Mouse (Mus musculus) hematopoietic stem cell, adult 5-6 weeks (primary cell): ENCODE data around the gene Sowaha. TPM values are rescaled to one million over a fixed set of nuclear protein-coding genes. Genes with fewer than 3 reads are reported as not detected.
"Not testable (repeated sequence)": the region's sequence is repeated elsewhere in the genome, so short reads cannot be mapped to it uniquely, and the experiment has no call there.

Experiments used
- ATAC-seq, 2 experiments: fragments of 125-278 bp in 1 of 2; replicated peaks in 1 of 2; 2 replicates each; pipeline ENCODE4 v1.8.0; 2016 to 2017; ENCODE audit warnings: inconsistent platforms in 2 of 2, mild to moderate bottlenecking in 2 of 2, moderate number of reproducible peaks in 2 of 2, low read depth in 1 of 2, moderate TSS enrichment in 1 of 2; ENCODE audit not compliant: low FRiP score in 2 of 2, poor library complexity in 2 of 2, severe bottlenecking in 2 of 2, insufficient read depth in 1 of 2, low TSS enrichment in 1 of 2
- total RNA-seq: library from RNA; stranded (forward); fragments of 172-1452, 232-1000 nt; gene quantifications from 2 replicates; pipeline ENCODE4 v1.2.3, GENCODE M21; 2017

The Sowaha gene
- total RNA-seq, 1 experiment from 2014 or later, result not detected

DNA sequence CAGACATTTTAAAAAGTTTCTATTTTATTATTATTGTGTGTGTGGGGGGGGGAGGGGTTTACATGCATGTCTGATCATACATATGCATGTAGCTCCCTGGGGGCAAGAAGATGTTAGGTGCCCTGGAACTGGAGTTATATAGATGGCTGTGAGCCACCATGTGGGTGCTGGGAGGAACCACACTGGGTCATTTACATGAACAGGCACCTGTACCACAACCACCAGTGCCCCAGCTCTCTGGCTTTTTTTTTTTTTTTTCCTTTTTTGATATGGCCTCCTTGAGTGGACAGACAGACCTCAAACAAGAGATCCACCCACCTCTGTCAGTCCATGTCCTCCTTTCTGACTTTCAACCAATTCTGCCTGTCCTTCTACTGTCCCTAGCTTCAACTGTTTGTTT lies 50.9 kb downstream of the Sowaha start:
- no peak for ATAC-seq

DNA sequence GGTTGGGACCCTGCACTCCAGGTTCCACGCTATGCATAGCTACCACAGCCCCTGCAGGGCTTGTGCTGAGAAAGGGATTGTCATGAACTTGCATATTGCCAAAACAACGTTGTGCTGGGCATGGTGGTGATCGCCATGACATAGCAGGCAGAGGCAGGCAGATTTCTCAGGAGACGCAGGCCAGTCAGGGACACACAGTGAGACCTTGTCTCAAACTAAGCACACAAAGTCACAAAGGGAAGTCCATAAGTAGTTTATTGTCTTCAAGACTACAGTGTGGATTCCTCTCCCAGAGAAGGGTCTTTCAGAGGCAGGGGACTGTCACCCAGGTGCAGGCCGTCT lies 51.4 kb downstream of the Sowaha start:
- no peak for ATAC-seq

DNA sequence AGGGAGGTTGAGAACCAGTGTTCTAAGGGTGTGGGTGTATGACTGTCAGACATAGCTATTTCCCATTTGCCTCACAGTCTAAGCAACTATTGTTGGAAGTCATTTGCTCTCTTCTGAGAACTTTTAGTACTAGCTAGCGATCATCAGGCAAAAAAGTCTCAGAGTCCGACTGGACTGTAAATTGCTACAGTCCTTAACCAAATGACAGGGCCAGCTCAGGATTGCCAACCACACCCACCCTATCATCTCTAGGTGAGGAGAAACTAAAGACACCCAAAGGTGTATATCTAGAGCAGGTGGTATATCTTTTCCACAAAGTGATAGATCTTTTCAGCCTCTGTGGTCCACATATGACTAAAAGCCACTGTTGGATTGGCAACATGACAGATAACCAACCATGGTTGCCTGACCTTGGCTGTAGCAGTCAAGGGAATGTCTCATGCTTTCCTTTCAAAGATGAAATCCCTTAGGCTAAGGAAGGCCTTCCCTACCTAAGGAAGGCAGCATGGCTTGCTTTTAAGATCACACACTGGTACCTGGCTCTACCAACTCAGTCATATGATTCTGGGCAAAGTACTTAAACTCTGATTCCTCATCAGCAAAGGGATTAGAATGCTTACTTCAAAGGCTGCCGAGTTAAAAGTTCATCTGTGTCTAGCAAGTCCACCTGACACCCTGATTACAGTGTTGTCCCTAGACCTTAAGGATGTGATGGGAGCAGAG lies 51.9 kb downstream of the Sowaha start:
- no peak for ATAC-seq

DNA sequence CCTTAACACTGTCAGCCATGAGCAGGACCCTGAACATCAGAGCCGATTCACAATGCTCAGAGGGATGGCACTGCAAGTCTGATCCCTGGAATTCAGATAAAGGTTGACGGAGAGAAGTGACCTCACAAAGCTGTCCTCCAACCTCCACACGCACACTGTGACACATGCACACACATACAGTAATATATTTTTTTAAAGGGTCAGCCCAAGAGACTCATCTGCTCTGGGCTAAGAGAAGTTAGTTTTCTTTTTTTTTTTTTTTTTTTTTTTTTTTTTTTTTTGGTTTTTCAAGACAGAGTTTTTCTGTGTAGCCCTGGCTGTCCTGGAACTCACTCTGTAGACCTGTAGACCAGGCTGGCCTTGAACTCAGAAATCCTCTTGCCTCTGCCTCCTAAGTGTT lies 53.2 kb downstream of the Sowaha start:
- ATAC-seq, result not testable (repeated sequence)

Other genes with a start within 250 kb of the Sowaha start
- gene Hspa4, start 179.8 kb downstream of the Sowaha start, total RNA-seq, result 359 and 408 TPM in 2 replicates
- 5.4 and 9.0 TPM in 2 replicates for gene Zcchc10, start 155.6 kb downstream of the Sowaha start, total RNA-seq
- gene Aff4, start 129.4 kb downstream of the Sowaha start, total RNA-seq, result 91.0 and 127 TPM in 2 replicates
- gene Leap2, start 57.1 kb downstream of the Sowaha start, total RNA-seq, result not detected in 2 replicates
- gene Uqcrq, start 49.4 kb downstream of the Sowaha start, total RNA-seq, result 39.5 and 52.7 TPM in 2 replicates
- 0.81 TPM in 1 of 2 replicates, not detected in the other for gene Gdf9, start 49.3 kb downstream of the Sowaha start, total RNA-seq
- gene Gm10447, start 23.2 kb downstream of the Sowaha start, total RNA-seq, result not detected in 2 replicates
- 0.69 TPM in 1 of 2 replicates, not detected in the other for gene Shroom1, start 23.1 kb downstream of the Sowaha start, total RNA-seq
- gene Gm9837, start 9.8 kb downstream of the Sowaha start, total RNA-seq, result not detected in 2 replicates
- not detected in 2 replicates for gene Gm9945, start 108 bp downstream of the Sowaha start, total RNA-seq
- gene Sept8, start 39.0 kb upstream of the Sowaha start, total RNA-seq, result 22.2 and 35.4 TPM in 2 replicates
- gene Kif3a, start 87.1 kb upstream of the Sowaha start, total RNA-seq, result 24.5 and 33.2 TPM in 2 replicates
- 2.9 TPM in 1 of 2 replicates, not detected in the other for gene Il4, start 138.4 kb upstream of the Sowaha start, total RNA-seq
- not detected in 2 replicates for gene Il13, start 154.4 kb upstream of the Sowaha start, total RNA-seq
- gene Rad50, start 227.0 kb upstream of the Sowaha start, total RNA-seq, result 86.1 and 112 TPM in 2 replicates
- not detected in 2 replicates for gene Il5, start 240.5 kb upstream of the Sowaha start, total RNA-seq